Mouse (Mus musculus): ENCODE measurements at regions not wholly inside any gene's neighbourhood (a gene's known extent, or its start where the extent isn't known, plus 50 kb on each side); places are given as distances from the start of the nearest gene placed in this dataset.
"Not testable (repeated sequence)": the region's sequence is repeated elsewhere in the genome, so short reads cannot be mapped to it uniquely, and the experiment has no call there.

DNA sequence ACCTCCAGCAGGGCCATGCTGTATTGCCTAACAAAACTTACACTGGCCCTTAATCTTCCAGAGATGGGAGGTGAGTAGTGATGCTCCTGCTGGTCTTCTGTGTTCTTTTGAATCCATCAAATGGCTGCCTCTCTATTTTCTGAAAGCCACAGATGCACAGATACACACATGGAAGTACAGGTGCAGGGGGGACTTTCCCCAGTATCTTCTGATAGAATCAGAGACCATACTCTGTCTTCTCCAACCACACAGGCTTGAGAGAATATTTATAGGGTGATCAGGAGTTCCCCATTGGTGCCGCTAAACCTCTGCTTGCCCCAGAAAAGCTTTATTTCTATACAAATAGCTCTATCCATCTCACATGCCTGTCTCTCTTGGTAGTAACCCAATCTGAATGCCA, 133.5 kb upstream of the Tbl1xr1 start:
- ATAC-seq (replicated peaks; ENCODE audit: low FRiP score, low TSS enrichment, poor library complexity, severe bottlenecking) = no peak

DNA sequence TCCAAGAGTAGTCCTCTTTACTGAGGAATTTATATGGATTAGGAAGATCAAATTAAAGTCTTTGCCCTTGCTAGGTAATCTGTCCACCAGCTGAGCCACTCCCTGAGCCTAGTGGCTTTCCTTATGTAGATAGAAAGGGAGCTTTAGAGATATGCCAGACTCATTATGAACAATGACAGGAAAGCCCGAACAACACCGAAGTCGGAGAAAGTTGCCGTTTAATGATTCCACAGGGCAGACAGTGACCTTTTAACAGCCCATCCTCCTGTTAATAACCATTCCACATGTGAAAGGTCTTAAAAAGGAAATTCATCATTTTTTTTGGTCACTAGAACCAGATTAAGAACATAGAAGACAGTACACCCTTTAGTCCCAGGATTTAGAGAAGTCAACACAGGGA, 130.7 kb upstream of the Tbl1xr1 start:
- ATAC-seq (replicated peaks; ENCODE audit: low FRiP score, low TSS enrichment, poor library complexity, severe bottlenecking) = no peak

DNA sequence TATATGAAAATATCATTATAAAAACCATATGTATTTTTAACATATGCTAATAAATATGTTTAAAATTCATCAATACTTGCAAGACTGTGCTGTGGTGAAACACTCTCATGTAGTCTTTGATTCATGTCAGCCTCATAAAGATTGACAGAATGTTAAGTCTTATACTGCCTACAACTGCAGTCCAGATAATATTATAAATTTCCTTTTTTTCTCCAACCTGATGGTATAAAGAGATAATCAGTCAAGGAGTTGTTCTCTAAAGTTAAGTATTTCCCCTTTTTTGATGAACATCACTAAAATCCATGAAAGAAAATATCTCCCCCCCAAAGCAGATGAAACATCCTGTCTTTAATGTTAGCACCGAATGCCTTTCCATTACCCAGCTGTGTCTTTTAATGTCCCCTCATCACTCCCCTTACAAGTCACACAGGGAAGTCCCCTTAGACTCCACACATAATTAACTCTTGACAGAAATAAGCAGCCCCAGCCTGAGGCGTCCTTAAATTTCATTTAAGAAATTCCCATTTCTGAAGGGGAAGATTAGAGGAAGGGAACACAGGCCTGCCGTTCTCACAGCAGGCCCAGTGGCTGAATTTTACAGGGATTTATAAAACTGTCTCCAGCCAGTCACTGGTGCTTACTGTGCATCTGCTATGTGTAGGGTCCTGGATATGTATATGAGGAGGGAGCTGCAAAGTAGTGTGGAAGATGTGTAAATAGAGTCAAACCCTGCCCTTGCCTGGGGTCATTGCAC, 129.0 kb upstream of the Tbl1xr1 start:
- no peak for ATAC-seq (replicated peaks; ENCODE audit: low FRiP score, low TSS enrichment, poor library complexity, severe bottlenecking)

DNA sequence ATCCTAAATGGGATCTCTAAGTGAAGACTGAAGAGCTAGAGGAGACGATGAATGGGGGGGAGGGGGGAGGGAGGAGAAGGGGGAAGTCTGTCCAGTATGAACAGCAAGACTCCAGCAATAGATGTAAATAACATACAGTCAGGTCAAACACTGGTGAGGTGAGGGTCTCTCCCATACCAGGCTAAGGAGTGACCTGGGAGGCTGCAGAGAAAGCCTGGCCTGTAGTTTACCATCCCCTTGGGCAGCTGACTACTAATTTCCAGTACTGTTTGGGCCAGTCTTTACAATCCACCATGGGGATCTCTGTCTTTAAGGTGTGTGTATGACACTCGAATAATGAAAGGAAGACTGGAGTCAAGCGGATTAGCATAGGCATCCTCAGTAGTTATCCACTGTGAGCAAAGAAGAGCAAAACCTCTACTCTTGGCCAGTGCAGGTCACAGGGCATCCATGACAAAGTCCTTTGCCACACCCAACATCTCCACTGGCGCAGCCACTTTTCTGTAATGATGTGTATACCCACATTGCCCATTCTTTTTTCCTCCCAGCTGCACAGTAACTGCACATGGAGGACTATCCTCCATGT, 128.3 kb upstream of the Tbl1xr1 start:
- ATAC-seq (replicated peaks; ENCODE audit: low FRiP score, low TSS enrichment, poor library complexity, severe bottlenecking) = no peak

DNA sequence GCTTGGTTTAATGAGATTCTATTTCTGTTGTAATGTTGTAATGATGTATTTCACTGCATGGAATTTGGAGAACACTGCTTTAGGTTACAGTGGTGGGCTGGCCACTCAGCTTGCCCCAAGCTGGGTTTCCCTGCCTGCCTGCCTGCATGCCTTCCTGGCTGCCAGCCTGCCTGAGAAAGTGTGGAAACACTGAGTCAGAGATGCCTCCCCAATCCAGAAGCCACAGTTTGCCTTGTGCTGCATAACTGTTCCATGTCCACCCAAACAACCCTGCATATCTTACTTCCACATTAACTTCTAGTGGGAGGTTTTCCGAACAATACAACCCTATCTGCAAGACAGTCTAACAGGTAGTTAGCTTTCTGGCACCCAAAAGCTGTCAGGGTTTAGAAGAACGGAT, 127.0 kb upstream of the Tbl1xr1 start:
- ATAC-seq (replicated peaks; ENCODE audit: low FRiP score, low TSS enrichment, poor library complexity, severe bottlenecking) = no peak

DNA sequence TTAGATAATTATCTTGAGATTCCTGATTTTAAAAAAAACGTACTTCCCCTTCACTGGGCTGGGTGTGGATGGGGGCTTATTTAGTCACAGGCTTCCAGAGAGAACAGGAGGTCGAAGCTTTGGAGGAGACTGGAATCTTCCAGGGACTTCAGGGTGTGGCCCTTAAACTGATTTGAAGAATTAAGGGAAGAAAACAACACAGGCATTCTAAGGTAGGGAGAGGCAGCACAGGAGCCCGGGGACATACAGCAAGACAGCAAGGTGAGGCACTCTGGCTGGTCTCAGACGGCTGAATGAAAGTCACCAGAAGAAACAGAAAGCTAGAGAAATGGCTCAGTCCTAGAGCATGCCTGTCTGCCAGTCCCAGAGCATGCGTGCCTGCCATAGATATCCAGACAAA, 125.9 kb upstream of the Tbl1xr1 start:
- no peak for ATAC-seq (replicated peaks; ENCODE audit: low FRiP score, low TSS enrichment, poor library complexity, severe bottlenecking)

DNA sequence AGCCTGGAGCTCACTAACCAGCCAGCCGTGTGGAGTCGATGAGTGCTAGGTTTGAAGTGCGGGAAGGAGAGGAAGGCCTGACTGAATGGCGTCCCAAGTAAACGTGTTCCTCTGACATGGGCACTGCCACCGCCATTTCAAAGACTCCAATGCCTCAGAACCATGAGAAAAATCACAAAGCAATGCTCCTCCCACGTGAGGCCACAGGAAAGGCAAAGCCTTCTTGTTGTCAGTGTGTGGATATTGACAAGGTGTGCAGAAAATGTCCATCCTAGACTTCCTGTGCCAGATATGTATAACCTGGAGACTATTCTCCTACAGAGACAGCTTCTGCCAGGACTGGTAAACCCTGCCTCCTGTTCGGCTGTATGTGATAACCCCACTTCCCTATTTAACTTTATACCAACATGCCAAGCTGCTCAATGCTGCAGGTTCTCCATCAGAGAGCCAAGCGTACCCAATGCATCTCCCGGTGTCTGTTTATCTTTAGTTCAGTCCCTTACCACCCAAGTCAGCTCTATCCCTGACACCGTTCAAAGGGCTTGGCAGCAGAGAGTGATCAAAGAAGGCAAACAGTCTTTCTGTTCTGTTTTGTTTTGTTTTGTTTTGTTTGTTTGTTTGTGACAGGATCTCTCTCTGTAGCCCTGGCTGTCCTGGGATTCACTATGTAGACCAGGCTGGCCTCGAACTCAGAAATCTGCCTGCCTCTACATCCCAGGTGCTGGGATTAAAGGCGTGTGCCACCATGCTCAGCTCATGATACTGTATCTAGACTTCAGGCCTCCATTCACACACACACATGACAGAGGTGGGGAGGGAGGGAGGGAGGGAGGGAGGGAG, 124.8 kb upstream of the Tbl1xr1 start:
- peak; percentile 41 for ATAC-seq (replicated peaks; ENCODE audit: low FRiP score, low TSS enrichment, poor library complexity, severe bottlenecking)

DNA sequence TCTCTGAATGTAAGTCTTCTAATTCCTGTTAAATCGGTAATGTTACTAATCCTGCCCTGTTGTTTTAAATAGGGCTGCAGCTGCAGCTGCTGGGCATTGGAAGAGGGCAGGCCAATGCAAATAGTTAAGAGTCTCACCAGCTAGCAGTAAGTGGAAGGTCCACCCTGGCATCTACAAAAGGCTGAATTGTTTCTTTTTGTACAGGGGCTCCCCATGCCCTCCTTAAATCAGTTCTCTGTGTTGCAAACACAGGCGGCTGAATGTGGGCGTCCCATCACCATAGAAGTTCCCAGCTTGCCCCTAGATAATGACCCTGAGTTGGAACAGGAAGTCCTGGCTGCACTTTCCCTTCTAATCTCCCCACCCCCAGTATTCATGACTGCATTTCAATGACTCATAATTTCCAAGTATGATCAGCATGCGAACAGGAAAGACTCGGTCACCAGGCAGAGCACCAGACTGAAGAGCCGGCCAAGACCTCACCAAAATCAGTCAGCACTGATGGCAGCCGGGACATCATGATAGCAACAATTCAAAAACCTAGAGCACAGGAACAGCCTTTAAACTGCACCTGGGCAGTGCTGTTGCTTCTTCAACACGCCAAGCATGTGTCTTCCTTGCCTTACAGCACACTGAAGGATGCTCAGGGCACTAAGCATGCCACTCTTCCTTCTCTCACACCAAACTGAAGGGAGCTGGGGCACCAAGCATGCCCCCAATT, 123.6 kb upstream of the Tbl1xr1 start:
- peak; percentile 66 for ATAC-seq (replicated peaks; ENCODE audit: low FRiP score, low TSS enrichment, poor library complexity, severe bottlenecking)

DNA sequence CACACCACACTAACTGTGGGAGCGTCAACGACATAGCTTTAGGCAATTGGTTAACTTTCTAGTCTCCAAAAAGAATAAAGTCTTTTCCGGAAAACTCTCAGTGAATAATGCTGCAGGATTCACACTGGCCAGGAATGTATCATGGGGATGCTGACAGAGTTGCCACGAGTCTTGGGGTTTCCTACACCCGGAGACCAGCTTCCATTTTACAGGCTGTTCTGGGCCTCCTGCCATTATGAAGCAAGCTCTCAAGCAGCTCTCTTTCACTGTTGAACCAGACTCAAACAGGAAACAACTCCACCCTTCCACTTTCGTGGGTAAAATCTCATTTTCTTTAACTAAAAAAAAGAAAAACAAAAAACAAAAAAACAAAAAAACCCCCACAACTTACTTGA, 123.0 kb upstream of the Tbl1xr1 start:
- no peak for ATAC-seq (replicated peaks; ENCODE audit: low FRiP score, low TSS enrichment, poor library complexity, severe bottlenecking)

DNA sequence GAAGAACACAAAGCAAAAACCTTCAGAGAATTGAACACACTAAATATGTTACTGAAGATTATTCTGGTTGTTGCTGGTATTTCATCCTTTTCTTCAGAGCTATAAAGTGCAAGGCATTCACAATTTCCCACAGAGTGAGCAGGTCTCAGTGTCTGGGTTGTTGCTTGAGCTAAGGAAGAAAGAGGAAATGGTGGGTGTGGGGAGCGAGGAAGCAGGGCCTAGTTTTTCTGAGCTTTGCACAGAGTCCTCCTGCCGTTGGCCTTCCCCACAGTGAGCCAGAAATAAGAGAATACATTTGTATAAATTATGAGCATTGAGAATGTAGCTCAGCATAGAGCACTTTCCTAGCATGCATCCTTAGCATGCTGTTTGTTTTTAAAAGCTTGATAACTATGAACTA, 120.8 kb upstream of the Tbl1xr1 start:
- ATAC-seq (replicated peaks; ENCODE audit: low FRiP score, low TSS enrichment, poor library complexity, severe bottlenecking) = no peak

DNA sequence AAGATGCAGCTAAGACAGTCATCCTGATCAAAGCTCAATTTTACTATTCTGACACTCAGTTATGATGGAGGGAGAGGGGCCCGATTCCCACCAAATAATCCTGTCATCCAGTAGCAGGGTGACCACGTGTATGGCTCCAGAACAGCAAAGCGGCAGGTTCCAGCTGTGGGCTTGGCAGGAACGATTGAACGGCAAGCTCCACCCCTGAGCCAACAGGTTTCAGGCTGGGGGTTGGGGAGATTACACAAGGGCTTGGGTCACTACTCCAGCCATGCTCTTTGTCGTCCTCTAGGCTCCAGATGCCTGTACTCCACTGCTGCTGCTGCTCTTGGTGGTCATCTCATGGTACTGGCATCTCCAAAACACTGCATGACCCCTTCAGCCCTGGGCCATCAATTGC, 119.3 kb upstream of the Tbl1xr1 start:
- not testable (repeated sequence) for ATAC-seq (replicated peaks; ENCODE audit: low FRiP score, low TSS enrichment, poor library complexity, severe bottlenecking)

DNA sequence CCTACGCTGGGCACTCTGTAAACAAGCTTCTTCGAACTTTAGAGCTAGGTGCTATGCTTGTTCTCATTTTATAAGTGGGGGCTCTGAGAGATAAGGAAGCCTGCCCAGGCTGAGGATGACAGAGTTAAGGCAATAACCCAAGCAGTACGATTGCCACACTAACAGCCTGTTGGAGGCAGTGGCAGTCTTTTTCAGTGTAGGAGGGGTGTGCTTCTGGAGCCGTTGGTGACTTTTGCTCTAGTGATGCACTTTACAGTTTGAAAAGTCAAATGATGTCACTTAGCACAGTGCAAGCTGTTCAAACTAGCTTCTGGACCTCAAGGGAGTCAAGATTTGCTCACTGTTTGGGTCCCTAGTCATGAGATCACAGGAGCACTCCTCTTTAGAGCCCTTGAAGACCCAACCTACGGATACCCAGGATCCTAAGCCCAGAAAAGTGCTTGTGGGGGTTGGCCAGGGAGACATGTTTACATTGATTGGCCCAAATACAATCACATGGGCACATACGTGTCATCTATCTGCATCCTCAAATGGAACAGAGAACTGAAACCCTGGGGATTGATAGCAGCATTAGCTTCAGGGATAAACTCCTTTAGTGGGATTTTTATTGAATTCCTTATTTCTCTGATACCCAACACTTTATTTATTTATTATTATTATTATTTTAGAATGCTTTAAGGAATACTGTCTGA, 117.7 kb upstream of the Tbl1xr1 start:
- no peak; the same call in 1 of the 2 replicates for ATAC-seq (replicated peaks; ENCODE audit: low FRiP score, low TSS enrichment, poor library complexity, severe bottlenecking)

DNA sequence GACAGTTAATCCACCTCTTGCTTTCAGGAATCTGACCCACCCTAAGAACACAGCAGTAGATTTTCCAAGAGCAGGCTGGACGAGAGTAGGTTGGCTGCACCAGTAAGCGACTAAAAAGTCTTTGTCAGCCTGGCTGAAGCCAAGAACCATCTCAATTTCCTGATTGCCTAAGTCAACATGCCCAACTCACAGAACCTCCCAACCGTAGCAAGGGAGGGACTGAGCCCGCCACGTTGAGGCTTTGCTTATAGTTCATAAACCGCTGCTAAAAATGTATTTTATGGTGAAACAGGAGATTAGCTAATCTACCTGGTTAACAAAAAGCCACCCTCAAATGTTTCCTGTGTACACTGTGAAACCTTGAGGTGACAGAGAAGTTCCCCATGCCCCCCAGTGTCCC, 115.4 kb upstream of the Tbl1xr1 start:
- no peak for ATAC-seq (replicated peaks; ENCODE audit: low FRiP score, low TSS enrichment, poor library complexity, severe bottlenecking)

DNA sequence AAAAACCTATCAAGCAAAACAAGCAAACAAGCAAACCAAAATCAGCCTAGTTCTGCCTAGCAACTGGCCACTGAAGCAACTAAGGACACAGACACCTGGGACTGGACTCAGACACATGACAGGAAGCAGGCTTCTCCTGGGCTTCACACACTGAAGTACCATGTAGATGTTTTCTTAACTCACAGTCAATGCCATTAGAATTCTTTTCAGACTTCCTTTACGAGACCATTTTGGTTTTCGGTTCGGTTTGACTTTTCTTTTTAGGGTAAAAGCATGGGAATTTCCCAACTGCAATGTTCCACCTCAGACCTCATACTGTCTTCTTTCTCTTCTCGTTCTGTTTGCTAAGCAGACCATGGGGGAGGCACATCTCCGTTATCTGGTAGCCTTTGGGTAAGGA, 114.7 kb upstream of the Tbl1xr1 start:
- no peak for ATAC-seq (replicated peaks; ENCODE audit: low FRiP score, low TSS enrichment, poor library complexity, severe bottlenecking)

DNA sequence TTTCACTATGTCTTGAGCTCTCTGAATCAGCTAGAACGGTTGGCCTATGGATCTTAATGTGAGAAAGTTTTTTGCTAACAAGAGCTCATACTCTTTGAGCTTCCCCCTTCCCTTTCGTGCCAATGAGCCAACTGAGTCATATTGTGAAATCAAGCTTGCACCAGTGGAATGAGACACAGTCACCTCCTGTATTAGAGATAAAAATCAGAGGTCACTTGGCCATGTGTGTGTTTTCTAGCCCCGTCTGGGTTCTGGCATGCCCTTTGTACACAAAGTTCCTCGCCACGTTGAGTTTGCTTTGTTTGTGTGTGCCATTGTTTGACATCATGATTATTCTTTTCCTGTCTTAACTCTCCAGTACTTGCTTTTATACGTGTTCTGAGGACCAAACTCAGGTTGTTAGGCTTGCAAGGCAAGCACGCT, 114.1 kb upstream of the Tbl1xr1 start:
- ATAC-seq (replicated peaks; ENCODE audit: low FRiP score, low TSS enrichment, poor library complexity, severe bottlenecking) = no peak

DNA sequence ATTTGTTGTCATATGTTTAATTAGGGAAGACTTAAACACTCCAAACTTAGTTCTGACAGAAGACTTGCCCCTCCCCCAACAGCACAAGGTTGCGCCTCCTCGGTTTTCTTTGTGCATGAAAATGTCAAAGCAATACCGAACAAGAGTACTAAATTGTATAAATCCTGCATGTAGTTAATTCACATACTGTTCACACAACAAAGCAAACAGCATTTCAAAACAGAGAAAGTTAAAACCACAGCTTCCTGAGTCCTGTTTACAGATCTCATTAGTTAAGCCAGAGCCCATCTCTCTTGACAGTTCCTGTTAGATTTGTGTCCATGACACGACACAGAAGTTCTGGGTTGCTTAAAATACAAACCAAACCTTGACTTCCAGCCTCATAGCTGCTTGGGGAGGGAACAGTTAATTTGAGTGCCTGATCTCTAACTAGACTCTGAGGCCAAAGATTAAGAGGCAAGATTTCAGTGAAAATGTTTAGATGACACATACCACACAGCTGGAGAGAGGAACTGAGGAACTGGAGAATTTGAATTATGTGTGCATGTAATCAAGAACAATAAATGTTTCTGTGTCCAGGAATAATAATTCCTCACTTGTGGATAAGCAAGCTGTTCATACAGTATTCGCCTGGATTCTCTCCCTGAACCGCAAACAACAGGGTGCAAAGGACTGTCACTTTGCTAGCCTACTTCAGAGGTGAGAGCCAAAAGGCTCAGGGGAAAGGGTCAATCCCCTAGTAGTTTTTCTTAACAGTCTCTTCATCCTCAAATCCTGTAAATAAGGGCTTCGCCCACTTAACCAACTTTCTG, 113.3 kb upstream of the Tbl1xr1 start:
- no peak; the same call in 1 of the 2 replicates for ATAC-seq (replicated peaks; ENCODE audit: low FRiP score, low TSS enrichment, poor library complexity, severe bottlenecking)

DNA sequence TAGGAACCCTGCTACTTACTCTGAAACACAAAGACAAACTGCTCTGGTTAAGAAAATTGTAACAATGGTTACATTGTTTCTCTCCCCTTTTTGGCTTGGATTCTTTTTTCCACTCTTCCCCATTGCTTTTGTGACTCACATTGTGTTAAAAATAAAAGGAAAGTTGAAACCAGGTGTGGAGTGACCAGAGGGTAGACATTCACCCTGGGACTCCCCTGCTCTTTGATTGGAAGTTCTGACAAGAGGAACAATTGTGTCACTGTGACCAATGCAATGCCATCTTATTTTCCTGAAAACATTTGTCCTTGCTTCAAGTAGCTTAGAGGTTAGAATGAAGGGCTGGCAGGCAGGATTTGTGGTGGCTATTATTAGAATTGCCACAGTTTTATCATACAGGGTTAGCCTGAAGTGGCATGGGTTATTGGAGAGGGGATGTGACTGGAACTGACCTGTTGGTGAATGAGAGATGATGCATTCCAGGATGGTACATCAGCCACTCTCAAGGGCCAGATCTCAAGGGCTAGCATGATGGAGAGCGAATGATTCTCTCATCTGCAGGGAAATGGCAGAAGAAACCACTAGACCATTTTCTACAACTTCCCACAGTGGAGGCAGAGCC, 112.6 kb upstream of the Tbl1xr1 start:
- no peak for ATAC-seq (replicated peaks; ENCODE audit: low FRiP score, low TSS enrichment, poor library complexity, severe bottlenecking)

DNA sequence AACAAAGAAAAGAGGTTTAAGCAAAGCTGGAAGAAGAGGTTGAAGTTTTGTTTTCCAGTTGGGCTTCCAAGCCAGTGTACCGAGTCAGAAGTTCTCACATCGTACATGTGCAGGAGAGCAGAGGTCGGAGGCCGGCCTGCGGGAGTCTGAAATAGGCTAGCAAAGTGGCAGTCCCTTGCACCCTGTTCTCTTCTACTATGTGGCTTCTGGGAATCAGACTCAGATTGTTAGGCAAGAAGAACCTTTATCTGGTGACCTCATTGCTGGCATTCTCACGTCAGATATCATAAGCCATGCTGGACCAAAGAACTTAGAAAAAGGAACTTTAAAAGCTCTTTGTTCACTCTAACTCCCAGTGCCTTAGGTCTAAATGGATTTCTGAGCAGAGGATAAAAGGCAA, 112.0 kb upstream of the Tbl1xr1 start:
- ATAC-seq (replicated peaks; ENCODE audit: low FRiP score, low TSS enrichment, poor library complexity, severe bottlenecking) = no peak

All from megakaryocyte-erythroid progenitor cell, adult 5-6 weeks (primary cell).